Mouse (Mus musculus) brain, embryonic 14.5 days (tissue): Measurements from ENCODE around the gene Ubxn1.

Experiments used
- CTCF ChIP-seq: fragments of 200-500 bp; IDR thresholded peaks from 2 replicates; pipeline ENCODE4 v1.5.1; 2012; ENCODE audit warnings: inconsistent platforms, mild to moderate bottlenecking, moderate library complexity, borderline replicate concordance; ENCODE audit not compliant: insufficient read depth, insufficient read length; ENCODE audit errors: extremely low read depth
- POLR2A ChIP-seq: fragments of 200-500 bp; IDR thresholded peaks from 2 replicates; pipeline ENCODE4 v1.6.1; 2012; ENCODE audit warnings: mild to moderate bottlenecking, inconsistent platforms, borderline replicate concordance; ENCODE audit not compliant: poor library complexity, insufficient read depth, insufficient read length, severe bottlenecking; ENCODE audit errors: extremely low read depth

GRCm38 (mm10) chr19:8888511-8889385, 17.5 kb downstream of the Ubxn1 start, which contains the start of the genes 1810009A15Rik and Gm49416:
- no peak for TF ChIP-seq CTCF
- peak; percentile 60; the same call in 1 of the 2 replicates for TF ChIP-seq POLR2A
